Mouse (Mus musculus) liver, embryonic 14.5 days (tissue): ENCODE results near the gene Slc11a2. TPM values are rescaled to one million over a fixed set of nuclear protein-coding genes. Genes with fewer than 3 reads are reported as not detected.

Experiments used
- ATAC-seq: fragments of 200-750 bp; cut with Nextera tagmentation; 2 replicates; pipeline ENCODE4 v1.8.0; 2017; ENCODE audit warnings: moderate number of reproducible peaks, mild to moderate bottlenecking, moderate library complexity; ENCODE audit not compliant: insufficient read depth
- DNase-seq, 3 experiments: peaks; one replicate each; pipeline ENCODE4 v3.0.0-alpha.2; 2012 to 2013; ENCODE audit warnings: low read depth in 3 of 3, low spot score in 3 of 3
- H3K27ac ChIP-seq: fragments of 300-500 bp; sonication (generic); 2 replicates; pipeline ENCODE4 v1.5.1; 2014; ENCODE audit warnings: moderate library complexity, mild to moderate bottlenecking, control low read depth, inconsistent platforms
- H3K27me3 ChIP-seq: fragments of 300-500 bp; sonication (generic); 2 replicates; pipeline ENCODE4 v1.6.1; 2014; ENCODE audit warnings: mild to moderate bottlenecking, low read length, moderate library complexity; ENCODE audit not compliant: control insufficient read depth, insufficient read depth
- H3K36me3 ChIP-seq: fragments of 300-500 bp; sonication (generic); replicated peaks from 2 replicates; pipeline ENCODE4 v1.6.1; 2014; ENCODE audit warnings: low read depth; ENCODE audit not compliant: control insufficient read depth, insufficient read depth
- H3K4me1 ChIP-seq, 2 experiments: fragments of 200-500 bp in 1 of 2; fragments of 300-500 bp in 1 of 2; sonication (generic) in 1 of 2; replicated peaks; 2 replicates each; pipeline ENCODE4 v1.6.1; 2012 to 2014; ENCODE audit warnings: antibody characterized with exemption in 1 of 2, inconsistent platforms in 1 of 2, low read length in 1 of 2; ENCODE audit not compliant: control insufficient read depth in 2 of 2, insufficient read depth in 2 of 2
- H3K4me2 ChIP-seq: fragments of 300-500 bp; sonication (generic); 2 replicates; pipeline ENCODE4 v1.6.1; 2014; ENCODE audit warnings: low read depth, mild to moderate bottlenecking, control low read depth, moderate library complexity
- H3K4me3 ChIP-seq, 2 experiments: fragments of 200-500 bp in 1 of 2; fragments of 300-500 bp in 1 of 2; sonication (generic) in 1 of 2; 2 replicates each; pipeline ENCODE4 v1.5.1; 2012 to 2014; ENCODE audit warnings: low read depth in 2 of 2, low read length in 2 of 2, mild to moderate bottlenecking in 2 of 2, control low read depth in 1 of 2, inconsistent platforms in 1 of 2, moderate library complexity in 1 of 2; ENCODE audit not compliant: insufficient read depth in 1 of 2
- H3K9ac ChIP-seq: fragments of 300-500 bp; sonication (generic); replicated peaks from 2 replicates; pipeline ENCODE4 v1.6.1; 2014; ENCODE audit warnings: mild to moderate bottlenecking, control low read depth, moderate library complexity
- H3K9me3 ChIP-seq: fragments of 300-500 bp; sonication (generic); 2 replicates; pipeline ENCODE4 v1.6.1; 2016; ENCODE audit warnings: low read length, mixed read lengths; ENCODE audit not compliant: control insufficient read depth
- CTCF ChIP-seq: IDR thresholded peaks from 2 replicates; pipeline ENCODE4 v1.5.1; 2016; ENCODE audit warnings: antibody characterized with exemption, low read depth, control low read depth
- EP300 ChIP-seq: IDR thresholded peaks from 2 replicates; pipeline ENCODE4 v1.6.1; 2016; ENCODE audit warnings: antibody characterized with exemption, low read depth
- WGBS: fragments of 180-500 bp; shearing (Covaris S2); extraction: QIAGEN DNeasy Blood & Tissue Kit; methylation state at CpG from one replicate; pipeline ENCODE4 v1.1.7; 2014; ENCODE audit not compliant: insufficient replicate concordance; 5-methylcytosine and 5-hydroxymethylcytosine counted together
- polyA plus RNA-seq, 2 experiments: library from polyadenylated mRNA; depleted of rRNA in 1 of 2; stranded (reverse) in 1 of 2; unstranded in 1 of 2; fragments of >200 nt; fragmentation: Nextera tagmentation in 1 of 2; extraction: Ambion mirVana in 1 of 2; gene quantifications; 2 replicates each; pipeline versions ENCODE4 v1.2.1 to v1.2.3; 2012 to 2014

Gene Slc11a2
- polyA plus RNA-seq, 2 experiments, result 37.7 to 38.4 TPM

- Histone ChIP-seq H3K27me3 (no peaks in the 10 kb centered on the region), H3K27ac (no peak overlapping the region), H3K4me1 (peaks cover 0 to under 1% of the 10 kb centered on the region in 2 experiments; a peak in 2 of 4 replicates), H3K4me3 (no peak overlapping the region), H3K4me2 (no peak overlapping the region), H3K36me3 (no peaks in the 10 kb centered on the region), H3K9me3 (no peaks in the 10 kb centered on the region), H3K9ac (no peak overlapping the region)
- ATAC-seq (no peak), DNase-seq (no peak)
- TF ChIP-seq CTCF (no peak), EP300 (no peak)
- 62% methylated on average over 11 of the region's 11 CpGs for WGBS
These were observed 27.6 kb upstream of the Slc11a2 start for GRCm38 (mm10) chr15:100452486-100452885.

GRCm38 (mm10) chr15:100451245-100451644, 26.4 kb upstream of the Slc11a2 start:
- no peak for ATAC-seq
- TF ChIP-seq CTCF (no peak), EP300 (no peak)
- Histone ChIP-seq H3K27me3 (no peaks in the 10 kb centered on the region), H3K4me3 (no peak overlapping the region), H3K4me1 (peaks cover 0 to 5% of the 10 kb centered on the region in 2 experiments; a peak in 1 of 4 replicates), H3K9ac (no peak overlapping the region), H3K36me3 (no peaks in the 10 kb centered on the region), H3K4me2 (no peak overlapping the region), H3K27ac (no peak overlapping the region), H3K9me3 (no peaks in the 10 kb centered on the region)
- no peak for DNase-seq
- 78% methylated on average over 16 of the region's 16 CpGs for WGBS

- 90% methylated on average over 3 of the region's 3 CpGs for WGBS
These were observed 24.6 kb upstream of the Slc11a2 start for GRCm38 (mm10) chr15:100449495-100449894.

GRCm38 (mm10) chr15:100448572-100448971, 23.7 kb upstream of the Slc11a2 start:
- Histone ChIP-seq H3K9ac (no peak overlapping the region), H3K4me2 (no peak overlapping the region), H3K36me3 (no peaks in the 10 kb centered on the region), H3K27ac (no peak overlapping the region), H3K27me3 (no peaks in the 10 kb centered on the region), H3K4me3 (no peak overlapping the region), H3K9me3 (no peaks in the 10 kb centered on the region), H3K4me1 (peaks cover 4 to 13% of the 10 kb centered on the region in 2 experiments)
- TF ChIP-seq EP300, result no peak
- TF ChIP-seq CTCF, result peak; percentile 31; the same call in 1 of the 2 replicates
- ATAC-seq (no peak), DNase-seq (no peak)
- WGBS, result 67% methylated on average over 4 of the region's 4 CpGs

More at GRCm38 (mm10) chr15:100449495-100449894, 24.6 kb upstream of the Slc11a2 start:
- no peak overlapping the region for H3K9ac ChIP-seq
- H3K36me3 ChIP-seq, result no peaks in the 10 kb centered on the region
- no peak for DNase-seq
- H3K27ac ChIP-seq, result no peak overlapping the region
- peaks cover 0 to 5% of the 10 kb centered on the region in 2 experiments; a peak in 1 of 4 replicates for H3K4me1 ChIP-seq
- no peaks in the 10 kb centered on the region for H3K27me3 ChIP-seq
- ATAC-seq, result no peak
- no peaks in the 10 kb centered on the region for H3K9me3 ChIP-seq
- TF ChIP-seq CTCF, result no peak
- no peak for TF ChIP-seq EP300
- H3K4me3 ChIP-seq, result no peak overlapping the region
- no peak overlapping the region for H3K4me2 ChIP-seq

- H3K4me2 ChIP-seq, result no peak overlapping the region
These were observed 22.0 kb upstream of the Slc11a2 start for GRCm38 (mm10) chr15:100446887-100447286.

More at GRCm38 (mm10) chr15:100446887-100447286, 22.0 kb upstream of the Slc11a2 start:
- TF ChIP-seq EP300, result no peak
- no peak for TF ChIP-seq CTCF
- no peak overlapping the region for H3K4me3 ChIP-seq
- H3K4me1 ChIP-seq, result peaks cover 7 to 17% of the 10 kb centered on the region in 2 experiments
- WGBS, result 9% methylated on average over 2 of the region's 2 CpGs
- no peak overlapping the region for H3K9ac ChIP-seq
- no peaks in the 10 kb centered on the region for H3K27me3 ChIP-seq
- H3K9me3 ChIP-seq, result no peaks in the 10 kb centered on the region
- ATAC-seq (no peak), DNase-seq (no peak)
- no peaks in the 10 kb centered on the region for H3K36me3 ChIP-seq
- no peak overlapping the region for H3K27ac ChIP-seq
